Mouse (Mus musculus): ENCODE measurements around the gene Trpm1.
"Not testable (repeated sequence)": the region's sequence is repeated elsewhere in the genome, so short reads cannot be mapped to it uniquely, and the experiment has no call there.

The Trpm1 gene

DNA sequence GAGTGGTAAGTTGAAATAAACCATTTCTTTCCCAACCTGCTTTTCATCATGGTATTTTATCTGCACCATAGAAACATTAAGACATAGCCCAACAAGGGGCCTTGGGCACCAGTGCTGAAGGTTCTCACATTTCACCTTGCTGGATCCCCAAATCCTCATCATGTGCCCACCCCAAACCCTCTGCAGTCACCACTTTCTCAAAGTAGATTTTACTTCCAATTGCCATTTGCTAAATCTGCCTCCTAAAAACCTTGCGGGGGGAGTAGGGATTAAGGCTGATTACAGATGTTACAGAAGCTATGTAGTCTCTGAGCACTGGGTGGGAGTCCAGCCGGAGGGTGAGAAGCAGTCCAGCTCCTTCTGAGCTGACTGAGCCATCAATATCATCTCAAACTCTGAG is at the start of gene Trpm1:
Trpm1 (plus strand) TSS at position 301 of the 400 bp plus-strand sequence.
- CTCF ChIA-PET, result interaction anchor here (0.9 kb wide), 1 partner anchor 179 kb away, joined by 5 read pairs; no protein-coding TSS in a partner anchor

GRCm38 (mm10) chr7:64122131-64122715 is 31.4 kb upstream of the Trpm1 start:
- CTCF ChIA-PET, result interaction anchor here (0.7 kb wide), 1 partner anchor 17 kb away, joined by 6 read pairs; no protein-coding TSS in a partner anchor

- CTCF ChIA-PET, result no interaction called here
Measured at GRCm38 (mm10) chr7:64123721-64124120, 29.9 kb upstream of the Trpm1 start.

GRCm38 (mm10) chr7:64125994-64126393 is 27.6 kb upstream of the Trpm1 start:
- CTCF ChIA-PET, result not testable (repeated sequence)

GRCm38 (mm10) chr7:64139866-64140265 is 13.8 kb upstream of the Trpm1 start:
- CTCF ChIA-PET, result interaction anchor here (1.0 to 1.8 kb wide), 2 partner anchors 17 to 380 kb away, joined by 3 to 6 read pairs; no protein-coding TSS in a partner anchor

DNA sequence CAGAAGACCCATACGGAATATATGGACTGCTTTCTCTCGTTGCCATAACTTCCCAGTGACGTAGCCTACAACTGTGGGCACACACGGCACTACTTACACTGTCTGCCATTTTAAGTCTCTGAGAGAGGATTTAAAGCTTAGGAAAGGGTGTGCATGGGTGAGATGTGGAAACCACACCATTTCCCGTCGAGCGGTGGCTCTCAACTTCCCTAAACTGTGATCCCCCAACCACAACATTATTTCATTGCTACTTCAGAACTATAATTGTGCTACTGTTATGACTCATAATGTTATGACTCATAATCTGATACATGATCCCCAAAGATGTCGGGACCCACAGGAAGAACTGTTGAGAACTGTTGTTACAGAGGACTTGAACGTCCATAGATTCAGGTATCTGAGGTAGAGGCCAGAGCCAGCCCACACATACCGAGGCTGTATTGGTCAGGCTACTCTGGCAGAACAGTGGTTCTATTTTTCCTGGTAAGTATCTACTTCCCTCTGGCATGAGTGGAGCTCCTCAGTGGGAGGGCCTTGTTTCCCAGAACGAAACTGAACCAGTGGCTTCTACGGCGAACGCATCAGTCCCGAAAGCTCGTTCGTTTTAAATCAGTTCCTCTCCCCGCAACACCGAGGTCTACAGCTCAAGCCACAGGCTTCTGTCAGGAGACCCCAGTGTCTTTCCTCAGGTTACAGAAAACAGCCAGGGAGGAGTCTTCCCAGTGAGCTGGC is 12.2 kb upstream of the Trpm1 start:
- CTCF ChIA-PET, result interaction anchor here (0.6 to 0.7 kb wide), 3 partner anchors 113 to 329 kb away, joined by 3 to 10 read pairs (median 4); no protein-coding TSS in a partner anchor

- CTCF ChIA-PET, result interaction anchor here (0.5 to 1.0 kb wide), 3 partner anchors 236 to 397 kb away, joined by 3 to 8 read pairs (median 4); no protein-coding TSS in a partner anchor
Measured at GRCm38 (mm10) chr7:64149337-64149736, 4.3 kb upstream of the Trpm1 start.

DNA sequence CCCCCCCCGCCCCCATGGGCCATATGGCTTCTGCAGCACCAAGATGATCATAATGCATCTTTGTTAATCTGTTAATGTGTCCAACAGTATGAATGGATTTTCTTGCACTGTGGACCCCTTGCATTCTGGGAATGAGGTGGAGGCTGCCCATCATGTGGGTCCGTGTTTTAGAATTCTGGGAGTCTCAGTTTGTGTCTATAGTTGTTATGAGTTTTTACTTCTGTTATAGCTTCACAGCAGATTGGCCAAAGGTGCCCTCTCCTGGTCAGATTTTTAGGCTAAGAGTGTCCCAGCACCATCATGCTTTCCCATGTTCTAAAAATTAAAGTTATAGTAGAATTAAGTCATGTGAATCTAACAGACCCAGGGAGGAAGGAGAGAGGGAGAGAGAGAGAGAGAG is 3.9 kb upstream of the Trpm1 start:
- CTCF ChIA-PET, result interaction anchor here (0.6 to 1.0 kb wide), 4 partner anchors 12 to 397 kb away, joined by 3 to 4 read pairs (median 4); no protein-coding TSS in a partner anchor

DNA sequence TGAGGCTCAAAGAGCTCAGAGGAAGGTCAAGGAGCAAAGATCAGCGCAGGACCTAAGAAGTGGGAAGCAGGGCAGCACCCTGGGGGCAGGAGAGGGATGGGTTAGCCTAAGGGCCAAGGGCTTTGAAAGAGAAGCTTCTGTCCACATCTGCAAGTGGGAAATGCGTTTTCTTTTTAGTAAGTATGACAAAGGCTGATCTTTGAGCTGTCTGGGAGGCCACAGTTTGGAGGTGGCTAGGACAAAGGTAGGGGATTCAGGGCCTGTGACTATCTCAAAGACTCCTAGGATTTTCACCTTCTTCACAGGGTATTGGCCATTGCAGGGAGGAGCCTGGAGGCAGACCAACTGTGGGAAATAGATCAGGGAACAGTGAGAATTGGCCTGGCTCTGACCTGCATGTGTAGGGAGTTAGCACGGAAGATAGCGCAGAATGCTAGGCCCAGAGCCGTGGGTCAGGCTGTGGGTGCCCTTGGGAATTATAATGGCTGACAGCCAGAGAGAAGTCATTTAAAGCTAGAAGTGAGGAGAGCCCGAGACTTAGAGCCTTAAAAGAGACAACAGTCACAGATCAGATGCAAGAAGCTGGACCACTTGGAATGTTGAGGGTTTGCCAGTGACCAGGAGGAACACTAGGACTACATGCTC is 3.1 kb upstream of the Trpm1 start:
- CTCF ChIA-PET, result interaction anchor here (0.6 to 1.0 kb wide), 3 partner anchors 13 to 398 kb away, joined by 3 to 4 read pairs (median 3); no protein-coding TSS in a partner anchor

GRCm38 (mm10) chr7:64155226-64155625 is 1.6 kb downstream of the Trpm1 start:
- CTCF ChIA-PET, result interaction anchor here (0.5 kb wide), 1 partner anchor 95 kb away, joined by 7 read pairs; no protein-coding TSS in a partner anchor

DNA sequence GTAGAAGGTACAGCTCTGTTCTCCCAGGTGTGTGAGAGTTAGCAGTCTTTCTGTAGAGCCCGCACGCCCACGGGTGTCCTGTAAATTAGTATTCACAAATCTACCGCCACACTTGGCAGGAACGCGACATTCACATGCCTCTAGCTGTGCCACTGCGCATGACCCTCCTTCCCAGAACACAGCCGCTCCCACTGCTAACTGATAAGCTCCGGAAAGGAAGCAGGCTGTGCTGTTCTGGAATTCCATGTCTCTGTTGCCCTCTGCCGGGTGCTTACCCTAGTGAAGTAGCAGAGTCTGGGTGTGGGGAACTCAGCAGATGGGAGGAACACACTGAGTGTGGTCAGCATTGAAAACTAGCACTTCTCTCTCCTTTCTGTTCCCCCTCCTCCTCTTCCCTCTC is 2.1 kb downstream of the Trpm1 start:
- CTCF ChIA-PET, result no interaction called here

DNA sequence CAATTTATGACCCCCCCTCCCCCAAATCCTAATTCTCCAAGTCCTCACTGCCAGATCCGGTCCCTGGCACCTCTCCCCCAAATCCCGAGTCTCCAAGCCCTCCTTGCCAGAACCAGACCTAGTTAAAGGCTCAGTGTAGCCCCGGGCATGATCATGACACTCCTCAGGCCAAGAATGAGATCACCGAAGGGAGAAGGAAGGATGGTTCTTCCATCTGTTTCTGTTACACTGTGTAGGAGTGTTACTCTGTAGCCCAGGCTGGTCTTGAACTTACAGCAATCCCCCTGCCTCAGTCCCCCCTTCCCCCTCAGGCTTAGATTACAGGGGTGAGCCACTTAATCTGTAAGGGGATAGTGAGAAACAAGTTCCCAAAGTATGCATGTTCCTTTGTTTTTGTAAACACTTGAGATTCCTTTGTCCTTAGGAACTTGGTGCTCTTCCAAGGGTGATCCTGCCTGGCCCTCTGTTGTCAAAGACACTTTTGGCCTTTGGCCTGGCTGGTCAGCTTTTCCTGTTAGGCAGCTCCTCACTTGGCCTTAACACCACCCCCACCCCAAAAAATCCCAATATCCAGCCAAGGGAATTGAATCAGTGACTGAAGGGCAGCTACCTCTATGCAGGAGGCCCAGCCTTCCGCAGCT is 2.8 kb downstream of the Trpm1 start:
- CTCF ChIA-PET, result no interaction called here

DNA sequence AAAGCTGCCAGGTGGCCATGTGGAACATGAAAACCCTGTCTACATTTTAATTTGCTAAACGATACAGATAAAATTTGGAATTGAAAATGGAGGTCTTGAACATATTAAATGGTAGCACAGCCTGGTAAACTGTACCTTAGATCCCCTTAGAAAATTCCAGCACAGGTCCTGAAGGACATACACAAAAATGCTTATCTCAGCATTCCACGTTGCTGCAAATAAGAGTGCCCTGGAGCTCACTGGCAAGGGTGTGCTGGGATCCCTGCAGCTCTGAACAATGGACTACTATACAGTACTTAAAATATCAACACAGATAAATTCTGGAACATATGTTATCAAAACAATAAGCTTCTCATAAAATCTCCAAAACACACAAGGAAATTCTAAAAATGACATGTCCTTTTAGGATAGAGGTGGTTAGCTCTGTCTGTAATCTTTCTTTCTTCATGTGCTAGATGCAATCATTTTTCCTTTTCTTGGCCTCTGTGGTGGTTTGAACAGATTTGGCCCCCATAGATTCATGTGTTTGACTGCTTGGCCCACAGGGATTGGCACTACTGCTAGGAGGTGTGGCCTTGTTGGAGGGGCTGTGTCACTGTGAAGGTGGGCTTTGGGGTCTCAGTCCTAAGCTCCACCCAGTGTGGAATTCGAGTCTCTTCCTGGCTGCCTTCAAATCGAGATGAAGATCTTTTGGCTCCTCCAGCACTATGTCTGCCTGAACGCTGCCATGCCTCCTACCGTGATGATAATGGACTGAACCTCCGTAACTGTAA is 3.5 kb downstream of the Trpm1 start:
- CTCF ChIA-PET, result no interaction called here

- CTCF ChIA-PET, result interaction anchor here (0.7 kb wide), 1 partner anchor 13 kb away, joined by 3 read pairs; no protein-coding TSS in a partner anchor
Measured at GRCm38 (mm10) chr7:64158281-64159055, 4.8 kb downstream of the Trpm1 start.

GRCm38 (mm10) chr7:64159056-64159542 is 5.5 kb downstream of the Trpm1 start:
- CTCF ChIA-PET, result interaction anchor here (0.7 kb wide), 1 partner anchor 14 kb away, joined by 3 read pairs; no protein-coding TSS in a partner anchor

DNA sequence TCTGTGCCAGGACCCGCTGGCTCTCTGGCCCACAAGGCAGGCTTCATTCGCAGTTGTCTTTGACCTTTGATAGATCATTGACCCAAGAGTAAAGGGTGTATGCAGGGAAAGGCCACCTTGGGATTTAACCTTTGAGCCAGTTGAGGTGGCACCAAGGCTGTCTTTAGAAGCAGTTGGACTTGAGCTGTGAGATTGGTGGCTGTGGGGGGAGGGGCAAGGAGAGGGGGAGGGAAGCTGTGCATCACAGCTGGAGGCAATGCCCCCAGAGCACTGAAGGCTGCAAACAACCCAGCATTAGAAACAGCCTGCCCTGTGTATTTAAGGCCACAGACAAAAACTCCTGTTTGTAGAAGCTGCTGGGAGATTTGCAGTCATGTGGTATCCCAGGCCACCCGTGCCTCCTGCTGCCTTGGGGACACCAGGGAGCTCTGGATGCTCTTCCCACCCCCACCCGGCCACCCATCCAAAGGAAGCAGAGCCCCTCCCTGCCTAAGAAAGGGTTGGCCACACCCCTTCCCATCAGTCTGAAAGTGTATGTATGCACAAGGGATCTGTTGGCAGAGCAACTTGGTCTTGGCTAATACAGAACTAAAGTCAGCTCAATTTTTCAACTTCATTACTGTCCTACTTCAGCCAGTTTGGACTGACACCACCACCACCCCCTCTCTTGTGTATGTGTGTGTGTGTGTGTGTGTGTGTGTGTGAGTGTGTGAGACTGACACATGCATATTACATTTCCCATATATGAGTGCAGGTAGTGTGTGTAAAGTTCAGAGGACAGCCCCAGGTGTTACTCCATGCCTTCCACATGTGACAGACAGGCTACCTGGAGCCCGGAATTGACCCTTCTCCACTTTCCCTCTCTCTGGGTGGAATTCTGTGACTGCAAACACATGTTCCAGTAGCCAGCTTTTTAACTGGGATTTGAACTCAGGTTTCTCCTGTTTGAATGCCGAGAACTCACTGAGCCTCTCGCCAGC is 6.3 kb downstream of the Trpm1 start:
- CTCF ChIA-PET, result no interaction called here

DNA sequence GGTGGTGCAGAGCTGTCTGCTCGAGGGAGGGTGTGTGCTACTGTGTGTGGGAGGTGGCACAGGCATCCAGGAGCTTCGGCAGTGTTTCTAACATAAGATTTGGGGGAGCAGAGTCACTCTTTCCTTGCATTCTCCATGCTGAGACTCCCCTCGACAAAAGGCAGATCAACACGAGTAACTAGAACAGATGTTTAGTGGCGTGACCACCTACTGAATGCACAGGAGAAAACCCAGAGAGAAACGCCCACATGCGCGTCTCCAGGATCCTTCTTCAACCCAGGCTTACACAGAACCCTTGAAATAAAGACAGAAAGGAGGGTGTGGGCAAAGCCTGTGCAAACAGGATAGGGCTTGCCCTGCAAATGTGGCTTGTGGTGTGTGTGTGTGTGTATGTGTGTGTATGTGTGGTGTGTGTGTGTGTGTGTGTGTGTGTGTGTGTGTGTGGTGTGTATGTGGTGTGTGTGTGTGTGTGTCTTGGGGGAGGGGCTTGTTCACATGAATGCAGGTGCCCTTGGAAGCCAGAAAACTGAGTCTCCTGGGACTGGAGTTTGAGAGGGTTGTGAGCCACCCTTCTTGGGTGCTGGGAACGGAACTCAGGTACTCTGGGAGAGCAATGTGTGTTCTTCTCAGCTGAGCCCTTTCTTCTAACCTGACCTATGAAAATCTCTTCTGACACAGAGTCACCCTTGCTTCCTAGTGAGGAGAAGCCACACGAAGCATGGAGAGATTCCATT is 7.3 kb downstream of the Trpm1 start:
- CTCF ChIA-PET, result no interaction called here

GRCm38 (mm10) chr7:64161990-64162389 is 8.4 kb downstream of the Trpm1 start:
- CTCF ChIA-PET, result interaction anchor here (0.5 to 0.6 kb wide), 2 partner anchors 150 to 251 kb away, joined by 3 to 4 read pairs; no protein-coding TSS in a partner anchor
